Mouse (Mus musculus) olfactory bulb, adult 2 months (tissue): ENCODE measurements at regions not wholly inside any gene's neighbourhood (a gene's known extent, or its start where the extent isn't known, plus 50 kb on each side); places are given as distances from the start of the nearest gene placed in this dataset.

ENCODE experiments used
- CTCF ChIP-seq: fragments of 200-500 bp; IDR thresholded peaks from 2 replicates; pipeline ENCODE4 v1.5.1; 2012; ENCODE audit warnings: low read depth, mild to moderate bottlenecking, low read length, moderate library complexity; ENCODE audit not compliant: insufficient read depth
- POLR2A ChIP-seq: fragments of 200-500 bp; IDR thresholded peaks from 2 replicates; pipeline ENCODE4 v1.6.1; 2012; ENCODE audit warnings: mild to moderate bottlenecking, low read depth, low read length, moderate library complexity; ENCODE audit not compliant: insufficient read depth

DNA sequence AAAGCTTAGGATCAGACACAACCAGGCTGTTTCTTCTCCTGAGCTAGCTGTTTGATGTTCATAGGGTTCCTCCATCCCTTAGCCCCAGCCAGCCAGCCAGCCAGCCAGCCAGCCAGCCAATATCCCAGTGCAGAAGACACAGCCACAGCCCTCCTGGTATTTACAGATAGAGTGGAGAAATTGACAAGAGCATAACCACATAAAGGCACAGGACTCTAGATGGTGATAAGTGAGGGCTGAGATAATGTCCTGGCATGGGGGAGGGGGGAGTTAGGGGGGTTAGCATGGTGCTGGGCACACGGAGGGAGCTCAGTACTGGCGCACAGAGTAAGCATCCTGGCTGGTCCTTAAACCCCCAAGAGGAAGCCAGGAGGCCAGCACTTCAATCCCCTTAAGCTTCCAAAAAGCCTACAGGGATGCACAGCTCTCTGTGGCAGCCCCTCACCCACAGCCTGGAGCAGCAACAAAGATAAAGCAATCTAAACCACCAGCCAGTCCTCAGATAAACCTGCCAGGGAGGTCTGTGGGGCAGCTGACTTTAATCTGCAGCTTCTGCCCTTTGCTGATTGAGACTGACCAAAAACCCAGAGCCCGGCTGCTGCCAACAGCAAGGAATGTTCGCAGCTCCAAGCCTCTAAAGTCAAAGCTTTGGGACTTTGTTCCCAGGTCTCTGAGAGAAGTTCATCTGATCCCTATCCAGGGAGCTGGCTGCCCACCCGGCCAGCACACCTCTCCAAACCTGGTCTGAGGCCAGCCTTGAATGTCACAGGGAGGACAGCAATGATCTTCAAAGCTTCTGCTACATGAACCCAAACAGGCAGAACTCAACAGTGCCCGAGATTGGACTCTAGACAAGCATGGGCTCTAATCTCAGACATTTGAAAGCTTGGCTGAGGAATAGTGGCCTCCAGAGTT lies 124.9 kb downstream of the Utp6 start:
- TF ChIP-seq CTCF (no peak), POLR2A (no peak)
